Mouse (Mus musculus) E14TG2a.4 (cell line): ENCODE data around the gene Midn.

ENCODE experiments used
- CTCF ChIP-seq: conservative IDR thresholded peaks from 2 replicates; pipeline ENCODE4 v1.5.1; 2014; ENCODE audit warnings: low read length
- POU5F1 ChIP-seq: IDR thresholded peaks from 2 replicates; pipeline ENCODE4 v1.6.1; 2014; ENCODE audit warnings: low read length, borderline replicate concordance

GRCm38 (mm10) chr10:80140666-80141035, 7.4 kb upstream of the Midn start, which contains the start of gene Cbarp:
- TF ChIP-seq CTCF (no peak), POU5F1 (no peak)
